In genomic region chr2:106412158-106412557, GRCm38 (mm10) we compare ENCODE assay signal across 18 mouse cellular contexts.
DNase-seq lines count a peak whose midpoint lies in the region; ATAC-seq and TF ChIP-seq lines count a peak whose summit lies in the region.
"Had no signal": no experiment of that assay in that cellular context is flagged by ENCODE, and none has a peak within 500 bp of the region (broad histone marks: within the 10 kb centered on the region; RNA-seq: fewer than 3 reads in every experiment).

No protein-coding gene starts in this region.

- H3K9me3 ChIP-seq in lung, embryonic 14.5 days (ENCODE audit: low read depth, low read length) = no peaks in the 10 kb centered on the region
- H3K9me3 ChIP-seq in hindbrain, postnatal 0 days (ENCODE audit: low read length) = no peaks in the 10 kb centered on the region
- H3K9me3 ChIP-seq: embryonic facial prominence, embryonic 12.5 days; forebrain, embryonic 15.5 days; heart, embryonic 13.5 days; hindbrain, embryonic 15.5 days had no signal

- H3K36me3 ChIP-seq in lung, embryonic 14.5 days (ENCODE audit: insufficient read depth) = no peaks in the 10 kb centered on the region
- no peaks in the 10 kb centered on the region for H3K36me3 ChIP-seq in hindbrain, postnatal 0 days (ENCODE audit: insufficient read depth, low read length)
- H3K36me3 ChIP-seq: embryonic facial prominence, embryonic 12.5 days; forebrain, embryonic 15.5 days; heart, embryonic 13.5 days; hindbrain, embryonic 15.5 days had no signal

- DNase-seq in lung, embryonic 14.5 days = peak; percentile 11
- no peak for DNase-seq in lung, adult 2 months
- DNase-seq in embryo, embryonic 11.5 days (ENCODE audit: low read depth, low spot score) = peak; percentile 39
- DNase-seq in forelimb bud, embryonic 11.5 days (ENCODE audit: low read depth, low spot score) = peak; percentile 51
- peak; percentile 76 for DNase-seq in mesoderm, embryonic 11.5 days (ENCODE audit: low read depth, low spot score)
- DNase-seq in left cerebral cortex, postnatal 4 days = no peak
- DNase-seq in hindbrain, postnatal 0 days (ENCODE audit: low spot score) = no peak
- no peak for DNase-seq in adrenal gland, adult 2 months
- DNase-seq: adrenal gland, postnatal 10 days; cerebellum, adult 11 months; cerebellum, adult 8-10 months; cerebellum, postnatal 14 days; gastrocnemius, postnatal 10 days; heart, postnatal 36 days had no signal

- no peak overlapping the region for H3K27ac ChIP-seq in lung, embryonic 14.5 days (ENCODE audit: low read depth)
- no peak overlapping the region for H3K27ac ChIP-seq in hindbrain, postnatal 0 days
- H3K27ac ChIP-seq: embryonic facial prominence, embryonic 12.5 days; forebrain, embryonic 15.5 days; heart, embryonic 13.5 days; hindbrain, embryonic 15.5 days had no signal

- H3K4me1 ChIP-seq in lung, embryonic 14.5 days (ENCODE audit: insufficient read depth) = no peaks in the 10 kb centered on the region
- H3K4me1 ChIP-seq in lung, adult 2 months (ENCODE audit: control insufficient read depth, insufficient read depth, low read length) = no peaks in the 10 kb centered on the region
- H3K4me1 ChIP-seq in hindbrain, postnatal 0 days (ENCODE audit: insufficient read depth, low read length) = no peaks in the 10 kb centered on the region
- H3K4me1 ChIP-seq: embryonic facial prominence, embryonic 12.5 days; forebrain, embryonic 15.5 days; hindbrain, embryonic 15.5 days had no signal

- no peak for TF ChIP-seq POLR2A in lung, adult 2 months (IDR thresholded peaks at IDR 0.05; ENCODE audit: borderline replicate concordance, extremely low read depth, low read depth, low read length)

- intact Hi-C loops in left cerebral cortex, postnatal 4 days (cut with DNase I) = no loop called here

- H3K27me3 ChIP-seq in lung, embryonic 14.5 days (ENCODE audit: insufficient read depth, low read length) = no peaks in the 10 kb centered on the region
- H3K27me3 ChIP-seq in hindbrain, postnatal 0 days (ENCODE audit: insufficient read depth, low read length) = no peaks in the 10 kb centered on the region
- H3K27me3 ChIP-seq: embryonic facial prominence, embryonic 12.5 days; forebrain, embryonic 15.5 days; heart, embryonic 13.5 days; hindbrain, embryonic 15.5 days had no signal

- ATAC-seq in lung, embryonic 14.5 days (ENCODE audit: insufficient read depth) = peak; percentile 47; the same call in 1 of the 2 replicates
- ATAC-seq in hindbrain, postnatal 0 days = no peak
- ATAC-seq: forebrain, embryonic 15.5 days had no signal

- H3K4me2 ChIP-seq in lung, embryonic 14.5 days = no peak overlapping the region
- H3K4me2 ChIP-seq in hindbrain, postnatal 0 days (ENCODE audit: low read depth, low read length) = no peak overlapping the region
- H3K4me2 ChIP-seq: embryonic facial prominence, embryonic 12.5 days; forebrain, embryonic 15.5 days; heart, embryonic 13.5 days; hindbrain, embryonic 15.5 days had no signal

- H3K4me3 ChIP-seq in lung, embryonic 14.5 days (ENCODE audit: low read depth, low read length) = no peak overlapping the region
- no peak overlapping the region for H3K4me3 ChIP-seq in lung, adult 2 months (replicated peaks; ENCODE audit: extremely low read depth, low read depth, low read length)
- no peak overlapping the region for H3K4me3 ChIP-seq in hindbrain, postnatal 0 days (ENCODE audit: low read length)
- H3K4me3 ChIP-seq: embryonic facial prominence, embryonic 12.5 days; forebrain, embryonic 15.5 days; heart, embryonic 13.5 days; hindbrain, embryonic 15.5 days had no signal

- 34% methylated on average over 6 of the region's 6 CpGs for WGBS in lung, embryonic 14.5 days
- 54% methylated on average over 6 of the region's 6 CpGs for WGBS in lung, adult 2 months
- WGBS in hindbrain, postnatal 0 days = 68% methylated on average over 6 of the region's 6 CpGs

- no peak overlapping the region for H3K9ac ChIP-seq in lung, embryonic 14.5 days
- no peak overlapping the region for H3K9ac ChIP-seq in hindbrain, postnatal 0 days (replicated peaks; ENCODE audit: low read length)
- H3K9ac ChIP-seq: embryonic facial prominence, embryonic 12.5 days; forebrain, embryonic 15.5 days; heart, embryonic 13.5 days; hindbrain, embryonic 15.5 days had no signal

- no peak for TF ChIP-seq CTCF in lung, embryonic 14.5 days (IDR thresholded peaks at IDR 0.05; ENCODE audit: low read depth)
- TF ChIP-seq CTCF in lung, adult 2 months (IDR thresholded peaks at IDR 0.05; ENCODE audit: insufficient read depth, low read length) = no peak
- no peak for TF ChIP-seq CTCF in hindbrain, postnatal 0 days (IDR thresholded peaks at IDR 0.05; ENCODE audit: low read depth)

Comparison
In these comparisons a context has a peak if more than half of its experiments do, and no peak if none do; other contexts are left out.
1. DNase-seq: peak in lung, embryonic 14.5 days (single experiment), embryo, embryonic 11.5 days (single experiment), forelimb bud, embryonic 11.5 days (single experiment) and mesoderm, embryonic 11.5 days (single experiment); none in lung, adult 2 months (single experiment), left cerebral cortex, postnatal 4 days (single experiment), hindbrain, postnatal 0 days (single experiment) and adrenal gland, adult 2 months (single experiment).